Mouse (Mus musculus) left cerebral cortex, postnatal 14 days (tissue): ENCODE measurements around the gene 8030474K03Rik. TPM values are rescaled to one million over a fixed set of nuclear protein-coding genes. Genes with fewer than 3 reads are reported as not detected.
"Not testable (repeated sequence)": the region's sequence is repeated elsewhere in the genome, so short reads cannot be mapped to it uniquely, and the experiment has no call there.

Experiments used
- DNase-seq, 2 experiments: peaks; one replicate each; pipeline ENCODE4 v3.0.0; 2021 to 2022; ENCODE audit warnings: low spot score in 2 of 2, mixed read lengths in 1 of 2
- intact Hi-C: fragments of 180-260 bp; cut with DNase I; formaldehyde crosslinking; loops from one replicate; pipeline ENCODE4 v1.15.1; 2025
- long read RNA-seq, 2 experiments: library from polyadenylated mRNA; stranded (forward); transcript quantifications; one replicate each; pipeline ENCODE4 v2.0.0; 2021
- total RNA-seq, 2 experiments: library from RNA; stranded (reverse); gene quantifications; 2 replicates each; pipeline ENCODE4 v1.2.3; 2021

Gene 8030474K03Rik
- not detected for total RNA-seq
- long read RNA-seq, experiment 1 = 0 reads
- long read RNA-seq, experiment 2 = 0 reads

- no peak for DNase-seq
- intact Hi-C loops = no loop called here
Observed at GRCm38 (mm10) chrX:101794342-101794741, at the start of gene 8030474K03Rik, which contains the start of gene Gm4779. Gene 8030474K03Rik (plus strand): TSS chrX:101794656. Gene Gm4779 (minus strand): TSS chrX:101794423.

GRCm38 (mm10) chrX:101750144-101750543 lies 44.3 kb upstream of the 8030474K03Rik start:
- intact Hi-C loops = no loop called here
- DNase-seq = no peak

- DNase-seq = peak; percentile 42 to 52
- intact Hi-C loops = no loop called here
Observed at GRCm38 (mm10) chrX:101754478-101754877, 40.0 kb upstream of the 8030474K03Rik start.

- no peak for DNase-seq
- intact Hi-C loops = no loop called here
Observed at GRCm38 (mm10) chrX:101764621-101765020, 29.8 kb upstream of the 8030474K03Rik start.

GRCm38 (mm10) chrX:101765111-101765510 lies 29.3 kb upstream of the 8030474K03Rik start:
- intact Hi-C loops = no loop called here
- DNase-seq = peak; percentile 37 to 84

GRCm38 (mm10) chrX:101767280-101767679 lies 27.2 kb upstream of the 8030474K03Rik start:
- intact Hi-C loops = no loop called here
- no peak for DNase-seq

- no peak for DNase-seq
- intact Hi-C loops = no loop called here
Observed at GRCm38 (mm10) chrX:101769478-101769877, 25.0 kb upstream of the 8030474K03Rik start.

- DNase-seq = no peak
- intact Hi-C loops = loop anchor here (5.0 kb wide), 1 partner anchor 93 kb away; no protein-coding TSS in a partner anchor
Observed at GRCm38 (mm10) chrX:101770307-101770706, 24.1 kb upstream of the 8030474K03Rik start.

GRCm38 (mm10) chrX:101772035-101772434 lies 22.4 kb upstream of the 8030474K03Rik start:
- intact Hi-C loops = loop anchor here (5.0 kb wide), 1 partner anchor 95 kb away; no protein-coding TSS in a partner anchor
- DNase-seq = peak; percentile 57 to 64

GRCm38 (mm10) chrX:101791551-101791950 lies 2.9 kb upstream of the 8030474K03Rik start:
- DNase-seq = peak; percentile 42 to 66
- intact Hi-C loops = no loop called here

- DNase-seq = peak; percentile 9 to 10
- intact Hi-C loops = loop anchor here (5.0 kb wide), 2 partner anchors 137 to 262 kb away; no protein-coding TSS in a partner anchor
Observed at GRCm38 (mm10) chrX:101805512-101805911, 11.1 kb downstream of the 8030474K03Rik start.

GRCm38 (mm10) chrX:101811750-101812149 lies 17.3 kb downstream of the 8030474K03Rik start:
- intact Hi-C loops = no loop called here
- no peak for DNase-seq

GRCm38 (mm10) chrX:101819163-101819562 lies 24.7 kb downstream of the 8030474K03Rik start:
- peak; percentile 9 to 13 for DNase-seq
- intact Hi-C loops = no loop called here

GRCm38 (mm10) chrX:101819980-101820379 lies 25.5 kb downstream of the 8030474K03Rik start:
- intact Hi-C loops, DNase-seq: not testable (repeated sequence)

GRCm38 (mm10) chrX:101847191-101847795 lies 52.8 kb downstream of the 8030474K03Rik start:
- no peak for DNase-seq
- intact Hi-C loops = no loop called here

Other genes starting within 250 kb of the 8030474K03Rik start
- 100 to 1,000 TPM; 183 to 190 TPM for gene Ogt, start 154.6 kb upstream of the 8030474K03Rik start, total RNA-seq
- not detected for gene Cxcr3, start 60.4 kb upstream of the 8030474K03Rik start, total RNA-seq
- not detected for gene Gm4779, start 233 bp upstream of the 8030474K03Rik start, total RNA-seq
- 10 to 100 TPM; 26.7 to 29.3 TPM for gene Nhsl2, start 54.7 kb downstream of the 8030474K03Rik start, total RNA-seq